Mouse (Mus musculus) megakaryocyte, embryonic 14.5 days (primary cell): Measurements from ENCODE around the gene Parn. TPM values are rescaled to one million over a fixed set of nuclear protein-coding genes. Genes with fewer than 3 reads are reported as not detected.

Source experiments
- H3K27me3 ChIP-seq: replicated peaks from 2 replicates; pipeline ENCODE3; 2012; ENCODE audit warnings: inconsistent platforms
- H3K36me3 ChIP-seq: replicated peaks from 2 replicates; pipeline ENCODE3; 2012; ENCODE audit warnings: low read length, inconsistent platforms, mixed read lengths
- H3K4me1 ChIP-seq: 2 replicates; pipeline ENCODE4 v1.6.1; 2012; ENCODE audit warnings: inconsistent platforms
- H3K4me3 ChIP-seq: replicated peaks from 2 replicates; pipeline ENCODE3; 2012; ENCODE audit warnings: moderate library complexity, mild to moderate bottlenecking, inconsistent platforms
- H3K9me3 ChIP-seq: 2 replicates; pipeline ENCODE4 v1.6.1; 2012; ENCODE audit warnings: inconsistent platforms
- FLI1 ChIP-seq: IDR thresholded peaks from 2 replicates; pipeline ENCODE4 v1.6.1; 2012; ENCODE audit warnings: low read length, inconsistent platforms, mixed read lengths
- GATA1 ChIP-seq: IDR thresholded peaks from 3 replicates; pipeline ENCODE4 v1.6.1; 2012; ENCODE audit warnings: mixed read lengths, low read length, inconsistent platforms, borderline replicate concordance
- polyA plus RNA-seq: library from polyadenylated mRNA; stranded (reverse); fragments of >175 nt; gene quantifications from 2 replicates; pipeline ENCODE4 v1.2.3, GENCODE M21; 2012; ENCODE audit warnings: low replicate concordance; ENCODE audit not compliant: insufficient read depth

Parn gene
- polyA plus RNA-seq, 1 experiment = 16.3 TPM

DNA sequence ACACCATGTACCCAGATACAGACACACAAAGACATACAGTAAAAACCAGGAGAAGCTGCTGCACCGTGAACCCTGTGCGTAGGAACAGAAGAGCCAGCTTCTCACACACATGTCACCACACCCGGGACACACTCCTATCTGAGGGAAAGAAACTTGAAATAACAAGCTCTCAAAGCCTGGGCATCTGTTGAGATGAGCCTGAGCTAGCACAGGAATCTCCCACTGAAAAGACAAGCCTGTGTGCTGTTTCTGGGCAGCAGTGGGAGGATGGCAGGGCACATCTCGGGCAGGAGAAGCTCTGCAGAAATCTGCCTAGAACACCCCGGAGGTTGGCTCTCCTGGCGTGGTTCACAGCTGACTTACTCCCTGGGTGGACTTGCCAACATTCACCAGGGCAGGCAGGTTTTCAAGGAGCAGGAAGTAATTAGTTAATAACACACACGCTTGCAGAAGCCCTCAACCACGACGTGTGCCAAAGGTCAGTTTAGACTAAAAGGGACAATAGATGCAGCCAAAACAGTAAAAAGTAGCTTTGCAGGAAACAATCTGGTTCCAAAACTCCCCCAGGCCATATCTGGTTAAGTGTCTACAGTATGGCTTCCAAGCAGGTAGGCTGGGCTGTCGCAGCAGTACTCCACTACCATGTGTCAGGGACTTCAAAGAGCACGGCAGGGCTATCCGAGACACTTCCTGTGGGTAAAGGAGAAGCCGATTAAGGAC, 129.6 kb downstream of the Parn start:
- Histone ChIP-seq H3K9me3 (no peaks in the 10 kb centered on the region), H3K4me3 (no peak overlapping the region), H3K4me1 (peaks cover 18% of the 10 kb centered on the region), H3K36me3 (peaks cover 78% of the 10 kb centered on the region), H3K27me3 (no peaks in the 10 kb centered on the region)
- TF ChIP-seq GATA1 (no peak), FLI1 (no peak)

GRCm38 (mm10) chr16:13536404-13536803, 131.6 kb downstream of the Parn start:
- Histone ChIP-seq H3K36me3 (peaks cover 61% of the 10 kb centered on the region), H3K4me3 (no peak overlapping the region), H3K9me3 (no peaks in the 10 kb centered on the region), H3K27me3 (no peaks in the 10 kb centered on the region), H3K4me1 (peaks cover 27% of the 10 kb centered on the region)
- no peak for TF ChIP-seq FLI1

DNA sequence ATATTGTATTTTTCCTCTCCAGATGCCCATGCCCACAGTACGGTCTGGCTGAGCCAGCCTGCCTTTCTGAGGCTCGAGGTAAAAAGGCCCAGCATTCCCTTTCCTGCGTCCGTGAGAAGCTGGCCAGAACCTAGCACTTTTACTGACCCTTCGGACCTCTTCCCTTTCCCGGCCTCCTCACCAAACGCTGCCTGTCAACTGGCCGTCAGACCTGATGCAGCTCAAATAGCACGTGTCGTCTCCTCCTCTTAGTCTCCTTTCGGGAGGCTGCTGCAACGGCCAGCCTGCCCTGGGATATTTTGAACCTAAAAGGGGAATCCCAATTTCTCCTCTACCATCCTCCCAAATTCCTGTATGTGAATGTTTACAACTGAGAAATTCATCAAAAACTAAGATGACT, 132.1 kb downstream of the Parn start:
- no peaks in the 10 kb centered on the region for H3K27me3 ChIP-seq
- no peak for TF ChIP-seq FLI1
- no peak for TF ChIP-seq GATA1
- no peaks in the 10 kb centered on the region for H3K9me3 ChIP-seq
- peaks cover 56% of the 10 kb centered on the region for H3K36me3 ChIP-seq
- H3K4me3 ChIP-seq = no peak overlapping the region
- peaks cover 27% of the 10 kb centered on the region for H3K4me1 ChIP-seq

GRCm38 (mm10) chr16:13532840-13533239, 135.1 kb downstream of the Parn start:
- H3K9me3 ChIP-seq = no peaks in the 10 kb centered on the region
- H3K36me3 ChIP-seq = peaks cover 26% of the 10 kb centered on the region
- TF ChIP-seq GATA1 (no peak), FLI1 (no peak)
- peaks cover 3% of the 10 kb centered on the region for H3K27me3 ChIP-seq
- H3K4me3 ChIP-seq = no peak overlapping the region
- peaks cover 13% of the 10 kb centered on the region for H3K4me1 ChIP-seq

DNA sequence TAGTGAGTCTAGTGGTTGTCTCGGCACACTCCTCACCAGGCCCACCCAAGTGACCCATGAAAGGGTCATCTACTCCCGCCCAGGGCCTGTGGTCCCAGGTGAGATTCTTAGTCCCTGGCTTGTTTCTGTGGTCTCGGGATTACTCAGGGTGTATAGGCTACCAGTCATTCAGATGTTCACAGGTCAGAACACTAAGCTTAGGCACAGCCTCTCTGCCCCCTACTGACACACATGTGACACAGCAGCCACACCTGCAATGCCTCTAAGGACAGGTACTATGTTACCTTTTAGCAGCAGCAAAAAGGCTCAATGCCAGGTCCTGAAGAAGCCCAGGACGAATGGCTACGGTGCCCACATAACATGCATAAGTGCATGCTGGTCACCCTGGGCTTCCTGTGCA, 136.7 kb downstream of the Parn start:
- H3K27me3 ChIP-seq = peaks cover 3% of the 10 kb centered on the region
- TF ChIP-seq GATA1 (no peak), FLI1 (no peak)
- peaks cover 12% of the 10 kb centered on the region for H3K36me3 ChIP-seq
- no peaks in the 10 kb centered on the region for H3K9me3 ChIP-seq
- H3K4me3 ChIP-seq = no peak overlapping the region
- peaks cover 9% of the 10 kb centered on the region for H3K4me1 ChIP-seq

GRCm38 (mm10) chr16:13521359-13521758, 146.6 kb downstream of the Parn start:
- Histone ChIP-seq H3K9me3 (peaks cover 5% of the 10 kb centered on the region; the same call in 1 of the 2 replicates), H3K4me1 (no peaks in the 10 kb centered on the region), H3K36me3 (no peaks in the 10 kb centered on the region), H3K27me3 (peaks cover 34% of the 10 kb centered on the region), H3K4me3 (no peak overlapping the region)
- TF ChIP-seq GATA1 = no peak
- TF ChIP-seq FLI1 = no peak

DNA sequence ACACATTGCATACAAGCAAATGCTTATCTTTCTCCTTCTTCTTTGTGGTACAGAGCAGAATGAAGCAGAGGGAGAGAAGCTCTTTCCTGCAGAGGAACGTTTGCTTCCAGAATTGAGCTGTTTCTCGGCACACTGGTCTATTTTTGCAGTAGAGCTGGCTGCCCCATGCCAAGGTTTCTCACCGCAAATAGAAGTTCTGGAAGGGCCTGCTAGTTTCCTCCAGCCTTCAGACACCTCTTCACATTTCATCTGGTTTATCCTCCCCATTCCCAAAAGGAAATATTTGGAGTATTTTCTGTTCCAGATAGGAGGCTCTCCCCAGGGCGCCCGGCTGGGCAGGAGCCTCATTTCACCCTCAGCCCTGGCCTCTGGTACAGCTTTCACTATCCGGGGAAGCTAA, 147.7 kb downstream of the Parn start:
- no peak overlapping the region for H3K4me3 ChIP-seq
- H3K36me3 ChIP-seq = no peaks in the 10 kb centered on the region
- no peaks in the 10 kb centered on the region for H3K4me1 ChIP-seq
- TF ChIP-seq FLI1 = no peak
- no peak for TF ChIP-seq GATA1
- peaks cover 5% of the 10 kb centered on the region; the same call in 1 of the 2 replicates for H3K9me3 ChIP-seq
- peaks cover 38% of the 10 kb centered on the region for H3K27me3 ChIP-seq

DNA sequence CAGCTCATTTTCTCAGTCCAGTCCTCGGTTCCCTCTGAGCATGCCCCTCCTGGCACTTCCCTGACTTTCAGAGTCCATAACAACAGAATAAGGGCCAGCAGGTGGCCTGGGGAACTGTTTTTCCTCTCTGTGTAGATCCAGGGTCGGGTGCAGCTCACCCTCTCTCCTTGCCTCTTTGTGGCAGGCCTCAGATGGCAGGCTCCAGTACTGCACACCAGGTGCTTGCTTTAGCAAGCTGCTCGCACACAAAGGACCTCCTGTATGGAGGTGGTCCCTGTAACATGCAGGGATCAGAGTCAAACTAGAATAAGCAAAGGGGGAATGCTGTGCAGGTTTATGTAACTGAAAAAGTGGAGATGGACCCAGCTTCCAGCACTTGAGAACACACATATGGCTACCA, 151.8 kb downstream of the Parn start:
- H3K36me3 ChIP-seq = no peaks in the 10 kb centered on the region
- TF ChIP-seq GATA1 (no peak), FLI1 (no peak)

GRCm38 (mm10) chr16:13515524-13515923, 152.4 kb downstream of the Parn start:
- Histone ChIP-seq H3K4me1 (no peaks in the 10 kb centered on the region), H3K4me3 (no peak overlapping the region), H3K27me3 (peaks cover 38% of the 10 kb centered on the region), H3K9me3 (peaks cover 14% of the 10 kb centered on the region), H3K36me3 (no peaks in the 10 kb centered on the region)
- no peak for TF ChIP-seq FLI1
- no peak for TF ChIP-seq GATA1

More for the DNA sequence above, 151.8 kb downstream of the Parn start:
- H3K27me3 ChIP-seq = peaks cover 34% of the 10 kb centered on the region
- H3K4me1 ChIP-seq = no peaks in the 10 kb centered on the region
- peaks cover 14% of the 10 kb centered on the region for H3K9me3 ChIP-seq
- no peak overlapping the region for H3K4me3 ChIP-seq

GRCm38 (mm10) chr16:13505055-13505454, 162.9 kb downstream of the Parn start:
- Histone ChIP-seq H3K4me3 (no peak overlapping the region), H3K9me3 (no peaks in the 10 kb centered on the region), H3K4me1 (peaks cover 10% of the 10 kb centered on the region), H3K36me3 (no peaks in the 10 kb centered on the region), H3K27me3 (peaks cover 32% of the 10 kb centered on the region)
- TF ChIP-seq GATA1 = no peak
- TF ChIP-seq FLI1 = no peak
